Mouse (Mus musculus): Measurements from ENCODE around the gene Arhgap29. TPM values are rescaled to one million over a fixed set of nuclear protein-coding genes. Genes with fewer than 3 reads are reported as not detected.

The Arhgap29 gene
- polyA plus RNA-seq, 1 experiment from 2014 or later: 62.1 TPM

- WGBS: 68% methylated on average over 6 of the region's 6 CpGs
- Histone ChIP-seq H3K36me3 (replicated peaks; ENCODE audit: control insufficient read depth, insufficient read depth, low read depth, low read length) (no peaks in the 10 kb centered on the region), H3K27ac (replicated peaks; ENCODE audit: low read depth, low read length) (no peak overlapping the region), H3K4me2 (ENCODE audit: low read depth, low read length) (no peak overlapping the region), H3K4me3 (ENCODE audit: low read depth, low read length) (no peak overlapping the region), H3K9me3 (replicated peaks; ENCODE audit: control insufficient read depth, low read length) (no peaks in the 10 kb centered on the region), H3K4me1 (ENCODE audit: control insufficient read depth, insufficient read depth, low read length) (no peaks in the 10 kb centered on the region), H3K27me3 (ENCODE audit: control insufficient read depth, insufficient read depth, low read length) (no peaks in the 10 kb centered on the region), H3K9ac (replicated peaks; ENCODE audit: low read length) (no peak overlapping the region)
- DNase-seq (ENCODE audit: low spot score) (peak; percentile 41), ATAC-seq (replicated peaks; ENCODE audit: insufficient number of reproducible peaks, low FRiP score, low TSS enrichment, low read depth) (no peak)
Measured at GRCm38 (mm10) chr3:121950139-121950538, 2.2 kb upstream of the Arhgap29 start.

GRCm38 (mm10) chr3:121951116-121951515, 1.2 kb upstream of the Arhgap29 start:
- Histone ChIP-seq H3K4me3 (ENCODE audit: low read depth, low read length) (no peak overlapping the region), H3K4me1 (ENCODE audit: control insufficient read depth, insufficient read depth, low read length) (no peaks in the 10 kb centered on the region), H3K9ac (replicated peaks; ENCODE audit: low read length) (no peak overlapping the region), H3K36me3 (replicated peaks; ENCODE audit: control insufficient read depth, insufficient read depth, low read depth, low read length) (no peaks in the 10 kb centered on the region), H3K27me3 (ENCODE audit: control insufficient read depth, insufficient read depth, low read length) (no peaks in the 10 kb centered on the region), H3K27ac (replicated peaks; ENCODE audit: low read depth, low read length) (no peak overlapping the region), H3K4me2 (ENCODE audit: low read depth, low read length) (no peak overlapping the region), H3K9me3 (replicated peaks; ENCODE audit: control insufficient read depth, low read length) (no peaks in the 10 kb centered on the region)
- 91% methylated on average over 2 of the region's 2 CpGs for WGBS
- ATAC-seq (replicated peaks; ENCODE audit: insufficient number of reproducible peaks, low FRiP score, low TSS enrichment, low read depth): no peak
- no peak for DNase-seq (ENCODE audit: low spot score)

DNA sequence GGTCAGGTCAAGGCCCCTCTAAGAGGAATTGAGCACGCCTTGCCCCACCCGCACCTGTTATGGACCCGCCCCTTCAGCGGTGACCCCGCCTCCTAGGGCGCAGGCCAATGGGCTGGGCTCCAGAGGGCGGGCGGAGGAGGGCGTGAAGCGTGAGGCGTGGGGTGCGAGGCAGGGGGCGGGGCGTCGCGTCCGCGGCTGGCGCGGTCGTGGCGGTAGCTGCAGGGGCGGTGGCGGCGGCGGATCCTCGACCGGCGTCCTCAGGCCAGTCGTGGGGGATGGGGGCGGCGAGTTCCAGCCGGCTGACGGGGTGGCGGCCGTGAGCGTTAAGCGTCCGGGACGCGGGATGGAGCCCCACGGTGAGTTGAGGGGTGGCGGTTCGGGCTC, 700 bp downstream of the Arhgap29 start:
- H3K4me2 ChIP-seq (ENCODE audit: low read depth, low read length): peak overlapping the region; percentile 91
- WGBS: 2% methylated on average over 28 of the region's 44 CpGs
- DNase-seq (ENCODE audit: low spot score) (peak; percentile 83), ATAC-seq (replicated peaks; ENCODE audit: insufficient number of reproducible peaks, low FRiP score, low TSS enrichment, low read depth) (peak; percentile 88)
- no peaks in the 10 kb centered on the region for H3K9me3 ChIP-seq (replicated peaks; ENCODE audit: control insufficient read depth, low read length)
- no peak overlapping the region for H3K27ac ChIP-seq (replicated peaks; ENCODE audit: low read depth, low read length)
- no peaks in the 10 kb centered on the region for H3K27me3 ChIP-seq (ENCODE audit: control insufficient read depth, insufficient read depth, low read length)
- peak overlapping the region; percentile 67 for H3K9ac ChIP-seq (replicated peaks; ENCODE audit: low read length)
- H3K4me3 ChIP-seq (ENCODE audit: low read depth, low read length): peak overlapping the region; percentile 63
- no peaks in the 10 kb centered on the region for H3K36me3 ChIP-seq (replicated peaks; ENCODE audit: control insufficient read depth, insufficient read depth, low read depth, low read length)
- H3K4me1 ChIP-seq (ENCODE audit: control insufficient read depth, insufficient read depth, low read length): no peaks in the 10 kb centered on the region

DNA sequence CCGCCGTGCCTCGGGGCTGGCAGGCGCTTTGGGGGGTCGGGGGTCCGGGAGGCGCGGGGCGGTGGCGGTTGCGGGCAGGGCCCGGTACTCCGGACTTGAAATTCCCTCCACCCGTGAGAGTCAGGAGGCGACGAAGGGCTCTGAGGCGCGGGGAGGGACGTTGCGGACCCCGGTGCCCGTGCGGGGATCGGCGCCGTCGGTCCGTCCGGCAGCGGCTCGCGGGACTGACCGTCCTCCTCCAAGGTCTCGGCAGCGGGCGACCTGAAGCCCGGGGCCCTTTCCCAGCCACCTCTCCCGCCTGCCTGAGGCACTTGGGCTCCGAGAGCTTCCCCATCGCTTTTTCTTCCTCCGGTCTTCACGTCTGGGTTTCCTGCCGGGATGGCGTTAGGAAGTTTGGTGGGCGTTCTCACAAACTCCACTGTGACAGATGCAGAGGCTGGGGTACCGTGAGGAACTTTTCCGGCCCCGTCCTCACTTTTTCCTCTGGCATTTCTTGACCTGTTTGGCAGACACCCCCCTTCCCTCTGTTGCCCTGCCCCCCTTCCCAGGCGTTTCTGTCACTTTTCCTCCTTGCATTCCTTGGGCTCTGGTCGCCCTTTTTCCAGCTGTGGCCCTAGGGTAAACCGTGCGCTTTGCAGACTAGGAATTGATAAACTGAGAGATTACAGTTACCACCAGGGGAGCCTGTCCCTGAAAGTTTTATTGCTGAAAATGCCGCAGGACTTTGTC, 1.3 kb downstream of the Arhgap29 start:
- Histone ChIP-seq H3K4me1 (ENCODE audit: control insufficient read depth, insufficient read depth, low read length) (no peaks in the 10 kb centered on the region), H3K4me2 (ENCODE audit: low read depth, low read length) (peak overlapping the region; percentile 91), H3K9me3 (replicated peaks; ENCODE audit: control insufficient read depth, low read length) (no peaks in the 10 kb centered on the region), H3K27me3 (ENCODE audit: control insufficient read depth, insufficient read depth, low read length) (no peaks in the 10 kb centered on the region), H3K27ac (replicated peaks; ENCODE audit: low read depth, low read length) (no peak overlapping the region), H3K9ac (replicated peaks; ENCODE audit: low read length) (peak overlapping the region; percentile 67), H3K4me3 (ENCODE audit: low read depth, low read length) (peak overlapping the region; percentile 63), H3K36me3 (replicated peaks; ENCODE audit: control insufficient read depth, insufficient read depth, low read depth, low read length) (no peaks in the 10 kb centered on the region)
- ATAC-seq (replicated peaks; ENCODE audit: insufficient number of reproducible peaks, low FRiP score, low TSS enrichment, low read depth) (peak; percentile 57), DNase-seq (ENCODE audit: low spot score) (peak; percentile 44)
- under 1% methylated on average over 43 of the region's 53 CpGs for WGBS

DNA sequence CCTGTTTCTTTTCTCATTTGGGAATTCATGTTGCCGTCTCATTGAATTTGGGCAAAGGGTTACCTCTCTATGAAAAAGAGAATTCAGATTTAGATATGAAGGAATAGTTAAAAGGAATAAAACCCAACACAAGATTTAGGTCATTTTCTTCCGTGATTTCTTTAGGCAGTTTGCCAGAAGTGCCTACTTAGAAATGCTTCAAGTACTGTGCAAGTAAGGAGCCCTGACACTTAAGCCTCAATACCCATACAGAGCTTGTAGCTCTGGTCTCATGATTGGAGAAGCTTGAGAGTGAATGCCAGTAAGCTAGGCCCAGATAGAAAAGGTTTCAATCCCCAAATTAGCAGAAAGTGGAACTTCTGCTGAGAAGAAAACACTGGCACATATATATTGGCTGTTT, 2.1 kb downstream of the Arhgap29 start:
- ATAC-seq (replicated peaks; ENCODE audit: insufficient number of reproducible peaks, low FRiP score, low TSS enrichment, low read depth) (no peak), DNase-seq (ENCODE audit: low spot score) (no peak)
- 51% methylated on average over 2 of the region's 2 CpGs for WGBS
- H3K36me3 ChIP-seq (replicated peaks; ENCODE audit: control insufficient read depth, insufficient read depth, low read depth, low read length): no peaks in the 10 kb centered on the region
- H3K9ac ChIP-seq (replicated peaks; ENCODE audit: low read length): no peak overlapping the region
- no peak overlapping the region for H3K4me2 ChIP-seq (ENCODE audit: low read depth, low read length)
- H3K4me3 ChIP-seq (ENCODE audit: low read depth, low read length): no peak overlapping the region
- H3K27me3 ChIP-seq (ENCODE audit: control insufficient read depth, insufficient read depth, low read length): no peaks in the 10 kb centered on the region
- H3K27ac ChIP-seq (replicated peaks; ENCODE audit: low read depth, low read length): no peak overlapping the region
- no peaks in the 10 kb centered on the region for H3K4me1 ChIP-seq (ENCODE audit: control insufficient read depth, insufficient read depth, low read length)
- H3K9me3 ChIP-seq (replicated peaks; ENCODE audit: control insufficient read depth, low read length): no peaks in the 10 kb centered on the region

DNA sequence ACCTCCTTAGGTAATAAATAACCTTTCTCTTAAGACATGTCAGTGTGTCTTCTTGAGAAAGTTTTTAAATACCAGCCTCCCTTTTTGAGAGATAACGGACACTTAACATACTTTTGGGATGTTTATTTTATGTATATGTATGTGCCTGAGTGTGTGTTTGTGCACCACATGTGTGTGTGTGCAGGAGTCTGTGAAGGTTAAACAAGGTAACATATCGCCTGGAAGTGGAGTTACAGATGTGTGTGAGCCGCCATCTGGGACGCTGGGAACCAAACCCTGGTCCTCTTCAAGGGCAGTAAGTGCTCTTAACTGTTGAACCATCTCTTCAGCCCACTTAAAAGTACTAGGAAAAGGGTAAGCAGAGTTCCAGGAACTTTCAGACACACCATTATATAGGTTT, 3.2 kb downstream of the Arhgap29 start:
- WGBS: 96% methylated on average over 4 of the region's 4 CpGs
- H3K27ac ChIP-seq (replicated peaks; ENCODE audit: low read depth, low read length): no peak overlapping the region
- no peak overlapping the region for H3K4me3 ChIP-seq (ENCODE audit: low read depth, low read length)
- no peaks in the 10 kb centered on the region for H3K27me3 ChIP-seq (ENCODE audit: control insufficient read depth, insufficient read depth, low read length)
- H3K4me2 ChIP-seq (ENCODE audit: low read depth, low read length): no peak overlapping the region
- DNase-seq (ENCODE audit: low spot score): no peak
- no peak overlapping the region for H3K9ac ChIP-seq (replicated peaks; ENCODE audit: low read length)
- H3K4me1 ChIP-seq (ENCODE audit: control insufficient read depth, insufficient read depth, low read length): no peaks in the 10 kb centered on the region
- H3K9me3 ChIP-seq (replicated peaks; ENCODE audit: control insufficient read depth, low read length): no peaks in the 10 kb centered on the region
- no peak for ATAC-seq (replicated peaks; ENCODE audit: insufficient number of reproducible peaks, low FRiP score, low TSS enrichment, low read depth)
- no peaks in the 10 kb centered on the region for H3K36me3 ChIP-seq (replicated peaks; ENCODE audit: control insufficient read depth, insufficient read depth, low read depth, low read length)

DNA sequence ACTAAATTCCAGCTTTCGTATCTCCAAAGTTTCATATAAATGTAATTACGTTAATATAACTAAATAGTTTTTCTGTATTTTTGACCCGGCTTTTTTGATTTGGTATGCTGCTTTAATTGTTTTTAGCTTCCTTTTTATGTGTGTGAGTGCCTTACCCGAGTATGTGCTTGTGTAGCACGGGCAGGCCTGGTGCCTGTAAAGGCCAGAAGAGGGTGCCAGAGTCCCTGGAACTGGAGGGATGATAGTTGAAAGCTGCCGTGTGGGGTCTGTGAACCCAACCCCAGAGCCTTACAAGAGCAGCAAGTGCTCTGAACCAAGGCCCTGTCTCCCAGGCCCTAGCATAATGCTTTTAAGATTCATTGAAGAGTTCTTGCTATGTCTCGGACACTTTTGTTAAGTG, 4.4 kb downstream of the Arhgap29 start:
- Histone ChIP-seq H3K36me3 (replicated peaks; ENCODE audit: control insufficient read depth, insufficient read depth, low read depth, low read length) (no peaks in the 10 kb centered on the region), H3K27me3 (ENCODE audit: control insufficient read depth, insufficient read depth, low read length) (no peaks in the 10 kb centered on the region), H3K4me3 (ENCODE audit: low read depth, low read length) (no peak overlapping the region), H3K4me1 (ENCODE audit: control insufficient read depth, insufficient read depth, low read length) (no peaks in the 10 kb centered on the region), H3K27ac (replicated peaks; ENCODE audit: low read depth, low read length) (no peak overlapping the region), H3K9ac (replicated peaks; ENCODE audit: low read length) (no peak overlapping the region), H3K9me3 (replicated peaks; ENCODE audit: control insufficient read depth, low read length) (no peaks in the 10 kb centered on the region), H3K4me2 (ENCODE audit: low read depth, low read length) (no peak overlapping the region)
- WGBS: 84% methylated on average over 7 of the region's 7 CpGs
- ATAC-seq (replicated peaks; ENCODE audit: insufficient number of reproducible peaks, low FRiP score, low TSS enrichment, low read depth): no peak
- no peak for DNase-seq (ENCODE audit: low spot score)

DNA sequence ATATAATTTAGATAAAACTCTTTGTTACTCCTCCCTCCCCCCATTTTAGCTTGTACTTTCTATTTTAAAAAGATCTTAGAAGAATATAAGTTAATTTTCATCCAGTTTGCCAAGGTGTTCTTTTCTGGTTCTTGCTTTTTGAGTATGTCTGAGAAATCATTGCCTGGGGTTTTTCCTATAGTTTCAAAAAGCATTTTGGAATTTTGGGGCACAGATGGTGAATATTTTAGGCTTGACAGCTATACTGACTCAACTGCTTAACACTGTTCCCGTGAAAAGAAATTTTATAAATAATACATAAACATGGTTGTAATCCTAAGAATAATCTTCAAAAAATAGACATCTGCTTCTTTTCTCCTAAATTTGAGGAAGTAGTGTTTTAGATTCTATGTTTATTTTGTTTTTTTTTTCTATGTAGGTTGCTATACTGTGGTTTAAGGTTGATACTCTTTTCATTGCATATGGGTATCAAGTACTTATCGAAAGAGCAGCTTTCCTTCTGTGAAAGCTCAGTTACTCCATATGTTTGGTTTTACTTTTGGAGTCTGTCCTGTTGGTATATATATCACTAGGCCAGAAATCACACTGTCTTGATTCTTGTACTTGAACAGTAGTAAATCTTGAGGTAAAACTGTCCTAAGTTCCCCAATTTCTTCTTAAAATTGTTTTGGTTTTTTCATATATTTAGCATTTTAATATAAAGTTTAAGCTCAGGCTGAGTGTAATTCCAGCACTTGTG, 5.4 kb downstream of the Arhgap29 start:
- Histone ChIP-seq H3K9ac (replicated peaks; ENCODE audit: low read length) (no peak overlapping the region), H3K4me2 (ENCODE audit: low read depth, low read length) (no peak overlapping the region), H3K4me1 (ENCODE audit: control insufficient read depth, insufficient read depth, low read length) (no peaks in the 10 kb centered on the region), H3K9me3 (replicated peaks; ENCODE audit: control insufficient read depth, low read length) (no peaks in the 10 kb centered on the region), H3K36me3 (replicated peaks; ENCODE audit: control insufficient read depth, insufficient read depth, low read depth, low read length) (no peaks in the 10 kb centered on the region), H3K4me3 (ENCODE audit: low read depth, low read length) (no peak overlapping the region), H3K27ac (replicated peaks; ENCODE audit: low read depth, low read length) (no peak overlapping the region), H3K27me3 (ENCODE audit: control insufficient read depth, insufficient read depth, low read length) (no peaks in the 10 kb centered on the region)
- WGBS: 86% methylated on average over 2 of the region's 2 CpGs
- DNase-seq (ENCODE audit: low spot score) (no peak), ATAC-seq (replicated peaks; ENCODE audit: insufficient number of reproducible peaks, low FRiP score, low TSS enrichment, low read depth) (no peak)
